Mouse (Mus musculus) G1E (cell line): ENCODE results near the gene Rgs2.

ENCODE experiments used
- CTCF ChIP-seq: IDR thresholded peaks from 2 replicates; pipeline ENCODE4 v1.5.1; 2012; ENCODE audit warnings: low read depth, low read length, inconsistent platforms, mixed read lengths
- GATA2 ChIP-seq: IDR thresholded peaks from 2 replicates; pipeline ENCODE4 v1.6.1; 2012; ENCODE audit warnings: low read depth, low read length, inconsistent platforms, borderline replicate concordance
- POLR2AphosphoS5 ChIP-seq: IDR thresholded peaks from 2 replicates; pipeline ENCODE4 v1.6.1; 2012; ENCODE audit warnings: low read depth, low read length, inconsistent platforms; ENCODE audit not compliant: insufficient replicate concordance

GRCm38 (mm10) chr1:143952841-143953240 lies 51.1 kb downstream of the Rgs2 start:
- TF ChIP-seq CTCF (no peak), POLR2AphosphoS5 (no peak), GATA2 (no peak)
